Mouse (Mus musculus) liver, postnatal 0 days (tissue): ENCODE measurements around the gene Tcp11.

Experiments used
- CTCF ChIP-seq: sonication (generic); IDR thresholded peaks from 2 replicates; pipeline ENCODE4 v1.5.1; 2016; ENCODE audit warnings: antibody characterized with exemption, low read depth
- EP300 ChIP-seq: IDR thresholded peaks from 2 replicates; pipeline ENCODE4 v1.6.1; 2016; ENCODE audit warnings: antibody characterized with exemption, low read depth, mild to moderate bottlenecking

GRCm38 (mm10) chr17:28097308-28097707, 16.9 kb upstream of the Tcp11 start:
- TF ChIP-seq CTCF: no peak
- TF ChIP-seq EP300: no peak
